Mouse (Mus musculus) liver, postnatal 0 days (tissue): ENCODE data around the gene Agbl4.

Experiments
- CTCF ChIP-seq: sonication (generic); IDR thresholded peaks from 2 replicates; pipeline ENCODE4 v1.5.1; 2016; ENCODE audit warnings: antibody characterized with exemption, low read depth
- EP300 ChIP-seq: IDR thresholded peaks from 2 replicates; pipeline ENCODE4 v1.6.1; 2016; ENCODE audit warnings: antibody characterized with exemption, low read depth, mild to moderate bottlenecking

DNA sequence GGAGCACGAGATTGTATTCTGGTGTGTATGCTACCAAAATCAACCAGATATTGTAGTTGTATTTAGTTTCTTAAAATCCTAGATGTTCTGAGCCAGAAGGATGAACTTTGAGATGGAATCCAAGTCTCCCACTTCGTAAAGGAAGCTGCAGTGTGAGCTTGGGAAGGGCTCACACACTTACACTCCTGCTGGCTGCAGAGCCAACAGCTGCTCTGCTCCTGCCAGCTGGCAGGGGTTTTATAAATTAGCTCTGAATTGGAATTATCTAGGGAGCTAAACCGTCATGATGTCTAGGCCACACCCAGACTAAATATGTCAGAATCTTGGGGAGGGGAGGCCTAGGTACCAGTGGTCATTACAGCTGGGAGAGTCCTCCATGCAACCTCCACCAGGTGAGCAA is 1055.8 kb downstream of the Agbl4 start:
- no peak for TF ChIP-seq EP300
- no peak for TF ChIP-seq CTCF
